Mouse (Mus musculus) liver, postnatal 0 days (tissue): ENCODE results near the gene Ubap2.

Source experiments
- CTCF ChIP-seq: sonication (generic); IDR thresholded peaks from 2 replicates; pipeline ENCODE4 v1.5.1; 2016; ENCODE audit warnings: antibody characterized with exemption, low read depth
- EP300 ChIP-seq: IDR thresholded peaks from 2 replicates; pipeline ENCODE4 v1.6.1; 2016; ENCODE audit warnings: antibody characterized with exemption, low read depth, mild to moderate bottlenecking

GRCm38 (mm10) chr4:41314141-41315129 lies 39.5 kb upstream of the Ubap2 start, which contains the start of gene Dcaf12:
- peak; percentile 54; the same call in 1 of the 2 replicates for TF ChIP-seq EP300
- TF ChIP-seq CTCF, result 0 out of 2 replicates have a peak, but pooled peaks have one; percentile 1
